In genomic region chr13:111979428-111980204, GRCm38 (mm10) we compare ENCODE assay signal across 8 mouse cellular contexts.
A peak's percentile ranks its signal among the peaks of the same experiment; 100 is the strongest.
DNase-seq lines count a peak whose midpoint lies in the region; ATAC-seq and TF ChIP-seq lines count a peak whose summit lies in the region.

No protein-coding gene starts in this region.

- DNase-seq in layer of hippocampus, adult 2 months (ENCODE audit: low spot score in 2 of 2) = no peak
- DNase-seq in layer of hippocampus, postnatal 10 days (ENCODE audit: low spot score in 2 of 2) = no peak
- peak; percentile 43 for DNase-seq in ZHBTc4 (ENCODE audit: low read depth, low spot score)
- DNase-seq in forebrain, postnatal 0 days = no peak
- no peak for DNase-seq in left cerebral cortex, postnatal 4 days
- no peak for DNase-seq in frontal cortex, postnatal 14 days (ENCODE audit: low spot score in 2 of 2)
- DNase-seq in midbrain, embryonic 14.5 days = no peak

- 23% methylated on average over 17 of the region's 17 CpGs for WGBS in forebrain, postnatal 0 days
- 38% methylated on average over 17 of the region's 17 CpGs for WGBS in limb, embryonic 13.5 days
- WGBS in midbrain, embryonic 14.5 days = 54% methylated on average over 17 of the region's 17 CpGs

- no peaks in the 10 kb centered on the region for H3K9me3 ChIP-seq in forebrain, postnatal 0 days (ENCODE audit: low read length)
- no peaks in the 10 kb centered on the region for H3K9me3 ChIP-seq in limb, embryonic 13.5 days
- no peaks in the 10 kb centered on the region for H3K9me3 ChIP-seq in midbrain, embryonic 14.5 days (ENCODE audit: control insufficient read depth, low read length)

- peak; percentile 54; the same call in 1 of the 2 replicates for ATAC-seq in forebrain, postnatal 0 days
- no peak; the same call in 1 of the 2 replicates for ATAC-seq in limb, embryonic 13.5 days (ENCODE audit: low FRiP score, low read depth)
- no peak for ATAC-seq in midbrain, embryonic 14.5 days (ENCODE audit: low FRiP score, low TSS enrichment)

- H3K4me2 ChIP-seq in forebrain, postnatal 0 days (ENCODE audit: low read depth) = peak overlapping the region; percentile 23
- peak overlapping the region; percentile 31 for H3K4me2 ChIP-seq in limb, embryonic 13.5 days (replicated peaks)
- H3K4me2 ChIP-seq in midbrain, embryonic 14.5 days (ENCODE audit: low read length) = no peak overlapping the region

- TF ChIP-seq CTCF in layer of hippocampus, adult 2 months (conservative IDR thresholded peaks at IDR 0.05) = no peak
- no peak for TF ChIP-seq CTCF in forebrain, postnatal 0 days (IDR thresholded peaks at IDR 0.05; ENCODE audit: low read depth)

- no peaks in the 10 kb centered on the region for H3K27me3 ChIP-seq in forebrain, postnatal 0 days (ENCODE audit: insufficient read depth, low read length)
- H3K27me3 ChIP-seq in limb, embryonic 13.5 days = no peaks in the 10 kb centered on the region
- H3K27me3 ChIP-seq in midbrain, embryonic 14.5 days (ENCODE audit: control insufficient read depth, insufficient read depth, low read length) = no peaks in the 10 kb centered on the region

- no peak overlapping the region for H3K9ac ChIP-seq in forebrain, postnatal 0 days
- no peak overlapping the region for H3K9ac ChIP-seq in limb, embryonic 13.5 days
- no peak overlapping the region for H3K9ac ChIP-seq in midbrain, embryonic 14.5 days (replicated peaks; ENCODE audit: low read length)

- H3K36me3 ChIP-seq in forebrain, postnatal 0 days (ENCODE audit: insufficient read depth) = no peaks in the 10 kb centered on the region
- H3K36me3 ChIP-seq in limb, embryonic 13.5 days = no peaks in the 10 kb centered on the region
- no peaks in the 10 kb centered on the region for H3K36me3 ChIP-seq in midbrain, embryonic 14.5 days (ENCODE audit: control insufficient read depth, insufficient read depth, low read length)

- no peak overlapping the region for H3K27ac ChIP-seq in layer of hippocampus, adult 2 months
- no peak overlapping the region; the same call in 1 of the 2 replicates for H3K27ac ChIP-seq in forebrain, postnatal 0 days (ENCODE audit: low read depth, low read length)
- no peak overlapping the region for H3K27ac ChIP-seq in limb, embryonic 13.5 days
- H3K27ac ChIP-seq in midbrain, embryonic 14.5 days (replicated peaks; ENCODE audit: low read depth, low read length) = no peak overlapping the region

- H3K4me1 ChIP-seq in forebrain, postnatal 0 days (ENCODE audit: insufficient read depth) = peaks cover 11% of the 10 kb centered on the region; the same call in 1 of the 2 replicates
- peaks cover 23% of the 10 kb centered on the region for H3K4me1 ChIP-seq in limb, embryonic 13.5 days
- H3K4me1 ChIP-seq in midbrain, embryonic 14.5 days (ENCODE audit: control insufficient read depth, insufficient read depth, low read length) = 0 out of 2 replicates have a peak, but pooled peaks cover 3% of the 10 kb centered on the region

- intact Hi-C loops in left cerebral cortex, postnatal 4 days (cut with DNase I) = no loop called here

- H3K4me3 ChIP-seq in layer of hippocampus, adult 2 months = 0 out of 2 replicates have a peak overlapping the region, but pooled peaks have one; percentile 10
- H3K4me3 ChIP-seq in forebrain, postnatal 0 days (ENCODE audit: low read depth, low read length) = no peak overlapping the region
- H3K4me3 ChIP-seq in limb, embryonic 13.5 days = no peak overlapping the region
- no peak overlapping the region for H3K4me3 ChIP-seq in midbrain, embryonic 14.5 days (replicated peaks; ENCODE audit: low read depth, low read length)
